Mouse (Mus musculus) ES-Bruce4 (cell line): ENCODE data around the gene Ly6g6f. TPM values are rescaled to one million over a fixed set of nuclear protein-coding genes. Genes with fewer than 3 reads are reported as not detected.
A peak's percentile ranks its signal among the peaks of the same experiment; 100 is the strongest.

Experiments
- H3K27ac ChIP-seq: 2 replicates; pipeline ENCODE4 v1.5.1; 2012; ENCODE audit warnings: low read length, inconsistent platforms; ENCODE audit not compliant: insufficient read depth
- H3K27me3 ChIP-seq: 2 replicates; pipeline ENCODE4 v1.6.1; 2012; ENCODE audit warnings: mild to moderate bottlenecking, low read length, inconsistent platforms; ENCODE audit not compliant: control insufficient read depth, poor library complexity, insufficient read depth, severe bottlenecking
- H3K36me3 ChIP-seq: 2 replicates; pipeline ENCODE4 v1.6.1; 2012; ENCODE audit warnings: inconsistent platforms, mild to moderate bottlenecking, low read length, moderate library complexity; ENCODE audit not compliant: control insufficient read depth, poor library complexity, insufficient read depth, severe bottlenecking
- H3K4me1 ChIP-seq: one replicate; pipeline ENCODE4 v1.8.1; 2011; ENCODE audit warnings: low read length; ENCODE audit not compliant: control insufficient read depth, insufficient read depth
- H3K4me3 ChIP-seq: 2 replicates; pipeline ENCODE4 v1.5.1; 2011; ENCODE audit warnings: low read depth, mild to moderate bottlenecking, low read length
- H3K9ac ChIP-seq: 2 replicates; pipeline ENCODE4 v1.6.1; 2012; ENCODE audit warnings: low read depth, mild to moderate bottlenecking, inconsistent platforms; ENCODE audit not compliant: poor library complexity, severe bottlenecking
- H3K9me3 ChIP-seq: replicated peaks from 2 replicates; pipeline ENCODE4 v1.6.1; 2012; ENCODE audit warnings: mild to moderate bottlenecking, low read length, inconsistent platforms; ENCODE audit not compliant: control insufficient read depth, poor library complexity, insufficient read depth, severe bottlenecking
- CTCF ChIP-seq: IDR thresholded peaks from one replicate; pipeline ENCODE4 v1.8.1; 2011; ENCODE audit warnings: low read depth, low read length
- EP300 ChIP-seq: IDR thresholded peaks from 2 replicates; pipeline ENCODE4 v1.6.1; 2011; ENCODE audit warnings: low read depth, low read length; ENCODE audit not compliant: insufficient read depth
- POLR2A ChIP-seq: IDR thresholded peaks from one replicate; pipeline ENCODE4 v1.8.1; 2011; ENCODE audit warnings: low read length; ENCODE audit not compliant: insufficient read depth
- polyA plus RNA-seq: library from polyadenylated mRNA; stranded (reverse); fragments of >200 nt; gene quantifications from 2 replicates; pipeline ENCODE4 v1.2.4, GENCODE M21; 2011; ENCODE audit warnings: low read depth; ENCODE audit not compliant: missing spikeins, insufficient read depth, insufficient read length

The Ly6g6f gene
- polyA plus RNA-seq, 1 experiment: not detected

- Histone ChIP-seq H3K4me3 (peak within 1 kb of the TSS; percentile 79), H3K9ac (peak within 1 kb of the TSS; percentile 64), H3K27ac (peak within 1 kb of the TSS; percentile 76), H3K36me3 (no peaks in the 10 kb centered on the region), H3K4me1 (peaks cover 6% of the 10 kb centered on the region), H3K27me3 (no peaks in the 10 kb centered on the region), H3K9me3 (no peaks in the 10 kb centered on the region)
- TF ChIP-seq POLR2A: no peak
These were observed 19.3 kb downstream of the Ly6g6f start, which contains the start of gene Mpig6b for GRCm38 (mm10) chr17:35066084-35066483. Mpig6b (minus strand) TSS chr17:35066184.

DNA sequence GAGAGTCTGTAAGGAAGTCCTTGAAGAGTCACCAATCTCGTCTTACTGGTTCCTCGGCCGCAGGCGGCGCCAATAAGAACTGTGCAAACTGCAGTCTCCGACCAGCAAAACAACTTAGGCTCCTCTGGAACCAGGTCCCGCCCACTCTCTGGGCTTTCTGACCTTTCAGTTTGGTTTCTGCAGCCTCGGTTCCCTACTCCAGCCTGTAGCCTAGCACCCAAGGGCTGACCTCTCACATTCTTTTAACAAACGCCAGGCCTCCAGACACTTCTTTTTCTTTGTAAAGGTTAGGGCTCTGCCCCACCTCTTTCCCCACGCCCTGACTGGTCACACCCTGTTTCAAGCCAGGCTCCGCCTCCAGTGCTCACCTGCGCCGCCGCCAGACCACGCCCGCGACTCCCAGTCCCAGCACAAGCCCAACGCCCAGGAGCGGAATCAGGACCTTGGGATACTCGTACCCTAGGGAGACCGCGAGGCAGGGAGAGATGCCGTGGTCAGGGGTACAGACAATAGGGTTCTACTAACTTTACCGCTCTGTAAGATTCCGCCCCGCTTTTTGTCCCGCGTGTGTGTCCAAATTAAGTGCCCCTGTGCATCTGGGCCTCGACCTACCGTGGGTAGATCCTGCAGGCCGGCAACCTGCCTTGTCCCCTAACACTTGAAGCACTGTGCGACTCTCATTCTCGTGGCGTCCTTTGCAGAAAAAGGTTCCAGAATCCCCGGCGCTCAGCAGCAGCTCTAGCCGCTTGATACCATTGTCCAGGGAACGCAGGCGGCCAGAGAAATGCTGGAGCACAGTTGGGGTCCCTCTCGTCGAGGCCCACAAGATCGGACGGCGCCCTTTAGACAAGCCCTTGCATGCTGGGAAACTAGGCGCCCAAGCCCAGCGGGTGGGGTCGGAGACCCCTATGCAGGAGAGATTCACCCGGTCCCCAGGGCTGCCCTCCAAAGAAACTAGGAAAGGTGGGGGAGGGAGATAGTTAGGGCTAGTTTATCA is 20.2 kb downstream of the Ly6g6f start, which contains the start of gene Ly6g6c:
Ly6g6c (plus strand) TSS at position 438 of the 997 bp plus-strand sequence.
- peak within 1 kb of the TSS; percentile 79 for H3K4me3 ChIP-seq
- peak within 1 kb of the TSS; percentile 93 for H3K27ac ChIP-seq
- H3K27me3 ChIP-seq: no peaks in the 10 kb centered on the region
- H3K36me3 ChIP-seq: no peaks in the 10 kb centered on the region
- H3K9me3 ChIP-seq: no peaks in the 10 kb centered on the region
- H3K9ac ChIP-seq: peak within 1 kb of the TSS; percentile 64
- TF ChIP-seq CTCF: no peak
- TF ChIP-seq EP300: peak; percentile 40
- TF ChIP-seq POLR2A: peak; percentile 64
- H3K4me1 ChIP-seq: peaks cover 6% of the 10 kb centered on the region

DNA sequence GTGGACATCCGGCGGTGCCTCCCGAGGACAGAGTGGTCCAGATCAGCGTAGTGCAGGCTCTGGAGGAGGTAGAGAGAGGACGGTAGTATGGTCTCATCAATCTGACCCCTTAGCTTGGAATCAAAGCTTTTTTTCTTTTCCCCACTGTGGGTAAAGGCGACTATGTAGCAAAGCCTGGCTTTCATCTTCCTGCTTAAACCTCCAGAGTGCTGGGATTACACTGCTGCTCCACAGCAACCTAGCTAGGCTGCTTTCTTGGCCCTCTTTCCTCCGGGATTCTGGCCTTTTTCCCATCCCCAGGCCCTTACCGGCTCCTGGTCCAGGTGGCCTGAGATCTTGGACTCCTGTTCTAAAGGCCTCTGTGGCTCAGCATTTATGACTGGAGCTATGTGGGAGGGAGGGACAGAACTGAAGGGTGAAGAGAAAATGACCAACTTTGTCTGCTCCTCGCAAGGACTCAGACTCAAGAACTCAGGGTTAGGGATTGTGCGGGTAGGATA is 21.0 kb downstream of the Ly6g6f start:
- H3K27me3 ChIP-seq: no peaks in the 10 kb centered on the region
- peak overlapping the region; percentile 93 for H3K27ac ChIP-seq
- H3K4me1 ChIP-seq: peaks cover 6% of the 10 kb centered on the region
- H3K36me3 ChIP-seq: no peaks in the 10 kb centered on the region
- peak overlapping the region; percentile 36 for H3K4me3 ChIP-seq
- no peaks in the 10 kb centered on the region for H3K9me3 ChIP-seq
- no peak for TF ChIP-seq EP300
- TF ChIP-seq CTCF: no peak
- TF ChIP-seq POLR2A: no peak
- peak overlapping the region; percentile 10; the same call in 1 of the 2 replicates for H3K9ac ChIP-seq

GRCm38 (mm10) chr17:35063466-35063865 is 21.9 kb downstream of the Ly6g6f start:
- Histone ChIP-seq H3K9ac (no peak overlapping the region), H3K4me1 (peaks cover 6% of the 10 kb centered on the region), H3K4me3 (no peak overlapping the region), H3K9me3 (no peaks in the 10 kb centered on the region), H3K36me3 (0 out of 2 replicates have a peak, but pooled peaks cover under 1% of the 10 kb centered on the region), H3K27ac (no peak overlapping the region), H3K27me3 (no peaks in the 10 kb centered on the region)
- TF ChIP-seq EP300 (no peak), POLR2A (no peak), CTCF (no peak)

DNA sequence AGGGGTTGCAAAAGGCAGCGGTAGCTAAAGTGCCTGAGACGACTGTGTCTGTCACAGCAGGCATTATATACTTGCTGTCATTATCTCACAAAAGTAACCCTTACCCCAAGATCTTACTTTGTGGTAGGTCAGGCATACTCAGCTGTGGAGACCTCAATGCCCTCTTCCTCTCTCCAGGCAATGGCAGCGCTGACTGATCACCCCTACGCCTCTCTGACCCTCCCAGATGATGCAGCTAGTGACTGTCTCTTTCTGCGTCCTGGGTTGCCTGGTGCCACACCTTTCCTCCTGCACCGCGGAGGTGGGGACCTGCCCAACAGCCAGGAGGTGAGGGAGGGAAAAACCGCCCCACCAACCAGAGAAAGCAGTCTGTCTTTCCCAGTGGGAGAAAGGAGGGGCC is 24.1 kb downstream of the Ly6g6f start:
- H3K27me3 ChIP-seq: no peaks in the 10 kb centered on the region
- peaks cover 4% of the 10 kb centered on the region for H3K36me3 ChIP-seq
- no peak for TF ChIP-seq CTCF
- no peak for TF ChIP-seq EP300
- TF ChIP-seq POLR2A: no peak
- peak overlapping the region; percentile 5; the same call in 1 of the 2 replicates for H3K27ac ChIP-seq
- H3K4me1 ChIP-seq: peaks cover 6% of the 10 kb centered on the region
- H3K9me3 ChIP-seq: no peaks in the 10 kb centered on the region
- H3K9ac ChIP-seq: no peak overlapping the region
- no peak overlapping the region for H3K4me3 ChIP-seq

DNA sequence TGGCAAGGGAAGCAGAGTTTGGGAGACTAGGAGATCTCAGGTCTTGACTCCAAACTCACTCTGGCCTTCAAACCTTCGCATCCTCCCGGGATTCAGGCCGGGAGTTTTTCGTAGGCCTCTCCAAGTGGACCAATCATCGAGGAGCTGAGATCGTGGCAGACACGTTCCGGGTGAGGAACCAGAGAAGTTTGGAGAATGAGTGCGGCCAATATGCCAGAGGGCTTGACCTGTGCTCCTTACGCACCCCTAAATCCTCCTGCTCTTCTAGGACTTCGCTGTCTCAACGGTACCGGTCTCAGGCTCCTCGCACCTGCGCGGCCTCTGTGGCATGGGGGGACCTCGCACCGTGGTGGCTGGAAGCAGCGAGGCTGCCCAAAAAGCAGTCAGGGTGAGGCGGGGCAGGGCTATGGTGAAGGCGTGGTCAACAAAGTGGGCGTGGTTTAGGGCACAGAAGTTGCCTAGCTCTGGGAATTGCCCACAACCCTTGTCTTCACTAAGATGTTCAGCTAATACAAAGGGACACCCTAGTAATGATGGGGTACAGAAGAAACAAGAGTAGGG is 24.6 kb downstream of the Ly6g6f start:
- Histone ChIP-seq H3K36me3 (peaks cover 8% of the 10 kb centered on the region), H3K27ac (no peak overlapping the region), H3K27me3 (no peaks in the 10 kb centered on the region), H3K9ac (no peak overlapping the region), H3K4me1 (peaks cover 6% of the 10 kb centered on the region), H3K4me3 (peak overlapping the region; percentile 87), H3K9me3 (no peaks in the 10 kb centered on the region)
- TF ChIP-seq EP300: no peak
